Mouse (Mus musculus) stomach, embryonic 15.5 days (tissue): ENCODE measurements at regions not wholly inside any gene's neighbourhood (a gene's known extent, or its start where the extent isn't known, plus 50 kb on each side); places are given as distances from the start of the nearest gene placed in this dataset.

Source experiments
- ATAC-seq: fragments of 200-750 bp; cut with Nextera tagmentation; 2 replicates; pipeline ENCODE4 v1.8.0; 2017; ENCODE audit warnings: low read depth, moderate number of reproducible peaks, moderate TSS enrichment; ENCODE audit not compliant: insufficient read depth, low FRiP score
- H3K27ac ChIP-seq: fragments of 300-500 bp; sonication (generic); 2 replicates; pipeline ENCODE4 v1.5.1; 2015; ENCODE audit warnings: mild to moderate bottlenecking, inconsistent platforms
- H3K27me3 ChIP-seq: fragments of 300-500 bp; sonication (generic); replicated peaks from 2 replicates; pipeline ENCODE4 v1.6.1; 2015; ENCODE audit warnings: inconsistent platforms
- H3K36me3 ChIP-seq: fragments of 300-500 bp; sonication (generic); 2 replicates; pipeline ENCODE4 v1.6.1; 2015; ENCODE audit warnings: inconsistent platforms
- H3K4me1 ChIP-seq: fragments of 300-500 bp; sonication (generic); 2 replicates; pipeline ENCODE4 v1.6.1; 2015; ENCODE audit warnings: inconsistent platforms
- H3K4me2 ChIP-seq: fragments of 300-500 bp; sonication (generic); 2 replicates; pipeline ENCODE4 v1.6.1; 2015; ENCODE audit warnings: mild to moderate bottlenecking, inconsistent platforms
- H3K4me3 ChIP-seq: fragments of 300-500 bp; sonication (generic); replicated peaks from 2 replicates; pipeline ENCODE4 v1.5.1; 2015; ENCODE audit warnings: inconsistent platforms
- H3K9ac ChIP-seq: fragments of 300-500 bp; sonication (generic); 2 replicates; pipeline ENCODE4 v1.6.1; 2015; ENCODE audit warnings: inconsistent platforms
- H3K9me3 ChIP-seq: fragments of 300-500 bp; sonication (generic); 2 replicates; pipeline ENCODE4 v1.6.1; 2016; ENCODE audit warnings: inconsistent platforms
- WGBS: fragments of 180-500 bp; shearing (Covaris S2); methylation state at CpG from one replicate; pipeline ENCODE4 v1.1.7; 2015; 5-methylcytosine and 5-hydroxymethylcytosine counted together

- Histone ChIP-seq H3K4me1 (no peaks in the 10 kb centered on the region), H3K4me2 (no peak overlapping the region), H3K4me3 (no peak overlapping the region), H3K27ac (no peak overlapping the region), H3K9me3 (no peaks in the 10 kb centered on the region), H3K9ac (no peak overlapping the region), H3K27me3 (no peaks in the 10 kb centered on the region), H3K36me3 (no peaks in the 10 kb centered on the region)
- no peak for ATAC-seq
- 55% methylated on average over 5 of the region's 5 CpGs for WGBS
Measured at GRCm38 (mm10) chr3:130976206-130976605, 134.1 kb upstream of the Lef1 start.

- 31% methylated on average over 1 of the region's 1 CpGs for WGBS
- Histone ChIP-seq H3K27ac (no peak overlapping the region), H3K9ac (no peak overlapping the region), H3K27me3 (no peaks in the 10 kb centered on the region), H3K4me2 (no peak overlapping the region), H3K9me3 (no peaks in the 10 kb centered on the region), H3K4me1 (no peaks in the 10 kb centered on the region), H3K4me3 (no peak overlapping the region), H3K36me3 (no peaks in the 10 kb centered on the region)
- ATAC-seq = no peak
Measured at GRCm38 (mm10) chr3:130975291-130975690, 135.0 kb upstream of the Lef1 start.

- H3K4me2 ChIP-seq = no peak overlapping the region
- H3K27ac ChIP-seq = no peak overlapping the region
- H3K36me3 ChIP-seq = no peaks in the 10 kb centered on the region
- H3K9me3 ChIP-seq = no peaks in the 10 kb centered on the region
- H3K4me1 ChIP-seq = no peaks in the 10 kb centered on the region
- WGBS = 83% methylated on average over 2 of the region's 2 CpGs
- no peak overlapping the region for H3K9ac ChIP-seq
- 0 out of 2 replicates have a peak, but pooled peaks have one; percentile 27 for ATAC-seq
- H3K4me3 ChIP-seq = no peak overlapping the region
- no peaks in the 10 kb centered on the region for H3K27me3 ChIP-seq
Measured at GRCm38 (mm10) chr3:130972126-130972525, 138.1 kb upstream of the Lef1 start.

- no peaks in the 10 kb centered on the region for H3K9me3 ChIP-seq
- H3K27ac ChIP-seq = no peak overlapping the region
- no peaks in the 10 kb centered on the region for H3K4me1 ChIP-seq
- ATAC-seq = no peak
- H3K9ac ChIP-seq = no peak overlapping the region
- no peak overlapping the region for H3K4me3 ChIP-seq
- no peaks in the 10 kb centered on the region for H3K27me3 ChIP-seq
- 72% methylated on average over 3 of the region's 3 CpGs for WGBS
- H3K36me3 ChIP-seq = no peaks in the 10 kb centered on the region
- H3K4me2 ChIP-seq = no peak overlapping the region
Measured at GRCm38 (mm10) chr3:130965275-130965674, 145.0 kb upstream of the Lef1 start.

GRCm38 (mm10) chr3:130964088-130964487 is 146.2 kb upstream of the Lef1 start:
- H3K36me3 ChIP-seq = no peaks in the 10 kb centered on the region
- WGBS = 90% methylated on average over 6 of the region's 6 CpGs
- H3K4me1 ChIP-seq = no peaks in the 10 kb centered on the region
- 0 out of 2 replicates have a peak overlapping the region, but pooled peaks have one; percentile 38 for H3K4me2 ChIP-seq
- H3K27me3 ChIP-seq = no peaks in the 10 kb centered on the region
- H3K4me3 ChIP-seq = no peak overlapping the region
- H3K9ac ChIP-seq = no peak overlapping the region
- no peaks in the 10 kb centered on the region for H3K9me3 ChIP-seq
- no peak for ATAC-seq
- H3K27ac ChIP-seq = no peak overlapping the region

- ATAC-seq = no peak
- WGBS = 33% methylated on average over 11 of the region's 11 CpGs
- peak overlapping the region; percentile 38 for H3K4me2 ChIP-seq
Measured at GRCm38 (mm10) chr3:130963625-130964024, 146.6 kb upstream of the Lef1 start.

GRCm38 (mm10) chr3:130962701-130963472 is 147.4 kb upstream of the Lef1 start:
- no peaks in the 10 kb centered on the region for H3K9me3 ChIP-seq
- no peak for ATAC-seq

More at GRCm38 (mm10) chr3:130963625-130964024, 146.6 kb upstream of the Lef1 start:
- Histone ChIP-seq H3K4me1 (no peaks in the 10 kb centered on the region), H3K36me3 (no peaks in the 10 kb centered on the region), H3K27me3 (no peaks in the 10 kb centered on the region), H3K9ac (no peak overlapping the region), H3K4me3 (peak overlapping the region; percentile 6; the same call in 1 of the 2 replicates), H3K27ac (no peak overlapping the region), H3K9me3 (no peaks in the 10 kb centered on the region)

GRCm38 (mm10) chr3:130962151-130962633 is 148.1 kb upstream of the Lef1 start:
- H3K9ac ChIP-seq = no peak overlapping the region
- ATAC-seq = no peak
- no peak overlapping the region for H3K4me3 ChIP-seq
- H3K4me2 ChIP-seq = no peak overlapping the region
- H3K9me3 ChIP-seq = no peaks in the 10 kb centered on the region
- no peaks in the 10 kb centered on the region for H3K36me3 ChIP-seq
- no peak overlapping the region for H3K27ac ChIP-seq
- H3K4me1 ChIP-seq = no peaks in the 10 kb centered on the region
- no peaks in the 10 kb centered on the region for H3K27me3 ChIP-seq
- 35% methylated on average over 14 of the region's 14 CpGs for WGBS

More at GRCm38 (mm10) chr3:130962701-130963472, 147.4 kb upstream of the Lef1 start:
- no peak overlapping the region for H3K4me3 ChIP-seq
- H3K4me2 ChIP-seq = no peak overlapping the region
- H3K27ac ChIP-seq = no peak overlapping the region
- no peaks in the 10 kb centered on the region for H3K27me3 ChIP-seq
- WGBS = 70% methylated on average over 12 of the region's 12 CpGs
- no peak overlapping the region for H3K9ac ChIP-seq
- no peaks in the 10 kb centered on the region for H3K36me3 ChIP-seq
- H3K4me1 ChIP-seq = no peaks in the 10 kb centered on the region

GRCm38 (mm10) chr3:130961704-130962103 is 148.6 kb upstream of the Lef1 start:
- Histone ChIP-seq H3K4me1 (no peaks in the 10 kb centered on the region), H3K9me3 (no peaks in the 10 kb centered on the region), H3K9ac (no peak overlapping the region), H3K4me2 (no peak overlapping the region), H3K27ac (no peak overlapping the region), H3K4me3 (no peak overlapping the region), H3K27me3 (no peaks in the 10 kb centered on the region), H3K36me3 (no peaks in the 10 kb centered on the region)
- WGBS = 44% methylated on average over 6 of the region's 6 CpGs
- ATAC-seq = no peak

- H3K4me2 ChIP-seq = no peak overlapping the region
- H3K36me3 ChIP-seq = no peaks in the 10 kb centered on the region
- WGBS = 77% methylated on average over 4 of the region's 4 CpGs
- no peak for ATAC-seq
- no peaks in the 10 kb centered on the region for H3K9me3 ChIP-seq
- no peaks in the 10 kb centered on the region for H3K27me3 ChIP-seq
- no peak overlapping the region for H3K9ac ChIP-seq
- no peaks in the 10 kb centered on the region for H3K4me1 ChIP-seq
- H3K27ac ChIP-seq = no peak overlapping the region
- no peak overlapping the region for H3K4me3 ChIP-seq
Measured at GRCm38 (mm10) chr3:130955958-130956357, 154.3 kb upstream of the Lef1 start.

GRCm38 (mm10) chr3:130951381-130951780 is 158.9 kb upstream of the Lef1 start:
- H3K9me3 ChIP-seq = no peaks in the 10 kb centered on the region
- no peaks in the 10 kb centered on the region for H3K4me1 ChIP-seq
- no peak overlapping the region for H3K4me3 ChIP-seq
- H3K27ac ChIP-seq = no peak overlapping the region
- no peaks in the 10 kb centered on the region for H3K36me3 ChIP-seq
- H3K27me3 ChIP-seq = no peaks in the 10 kb centered on the region
- no peak for ATAC-seq
- 54% methylated on average over 2 of the region's 2 CpGs for WGBS
- H3K4me2 ChIP-seq = no peak overlapping the region
- no peak overlapping the region for H3K9ac ChIP-seq

- no peak overlapping the region for H3K4me2 ChIP-seq
- H3K9me3 ChIP-seq = no peaks in the 10 kb centered on the region
- H3K27me3 ChIP-seq = no peaks in the 10 kb centered on the region
- no peak for ATAC-seq
- H3K9ac ChIP-seq = no peak overlapping the region
- WGBS = 52% methylated on average over 6 of the region's 6 CpGs
- H3K36me3 ChIP-seq = no peaks in the 10 kb centered on the region
- H3K4me1 ChIP-seq = 0 out of 2 replicates have a peak, but pooled peaks cover 1% of the 10 kb centered on the region
- H3K27ac ChIP-seq = no peak overlapping the region
- H3K4me3 ChIP-seq = no peak overlapping the region
Measured at GRCm38 (mm10) chr3:130950872-130951271, 159.4 kb upstream of the Lef1 start.
